Mouse (Mus musculus) A20 (cell line): ENCODE data around the gene 4933417A18Rik.
A peak's percentile ranks its signal among the peaks of the same experiment; 100 is the strongest.
"Not testable (repeated sequence)": the region's sequence is repeated elsewhere in the genome, so short reads cannot be mapped to it uniquely, and the experiment has no call there.

Experiments used
- DNase-seq: peaks from one replicate; pipeline ENCODE4 v3.0.0-alpha.2; 2011; ENCODE audit warnings: low read depth, low spot score

Gene 4933417A18Rik

DNA sequence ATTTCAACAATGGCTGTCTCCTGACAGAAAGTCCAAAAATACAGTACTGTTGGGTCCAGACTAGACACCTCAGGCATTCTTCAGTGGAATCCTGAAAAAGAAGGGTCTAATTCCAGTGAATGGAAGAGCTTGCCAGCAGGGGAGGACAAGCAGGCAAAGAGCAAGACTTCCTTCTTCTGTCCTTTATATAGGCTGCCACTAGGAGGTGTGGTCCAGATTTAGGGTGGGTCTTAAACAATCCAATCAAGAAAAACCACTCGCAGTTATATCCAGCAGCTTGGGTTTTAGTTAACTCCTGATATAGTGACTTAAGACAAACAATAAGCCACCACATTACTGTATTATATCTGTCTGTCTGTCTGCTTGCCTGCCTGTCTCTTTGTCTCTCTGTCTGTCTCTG lies 49.6 kb downstream of the 4933417A18Rik start:
- DNase-seq: peak; percentile 35

DNA sequence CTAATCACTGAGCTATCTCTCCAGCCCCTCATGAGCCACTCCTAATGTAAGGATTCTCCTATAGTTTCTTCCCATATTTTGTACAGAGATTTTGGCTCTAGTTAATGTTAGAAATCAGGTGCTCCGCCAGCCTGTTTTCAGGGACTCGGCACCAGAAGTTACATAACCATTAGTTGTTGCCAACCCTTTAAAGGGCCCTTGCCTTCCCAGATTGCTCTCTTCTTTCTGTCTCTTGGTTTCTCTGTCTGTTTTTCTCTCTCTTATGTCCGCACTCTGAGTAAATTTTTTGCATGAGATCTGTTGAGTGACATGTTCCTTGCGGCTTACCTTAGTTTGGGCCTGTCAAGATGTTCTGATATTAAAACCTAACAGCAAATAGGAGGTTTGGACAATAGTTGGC lies 51.9 kb downstream of the 4933417A18Rik start:
- no peak for DNase-seq

DNA sequence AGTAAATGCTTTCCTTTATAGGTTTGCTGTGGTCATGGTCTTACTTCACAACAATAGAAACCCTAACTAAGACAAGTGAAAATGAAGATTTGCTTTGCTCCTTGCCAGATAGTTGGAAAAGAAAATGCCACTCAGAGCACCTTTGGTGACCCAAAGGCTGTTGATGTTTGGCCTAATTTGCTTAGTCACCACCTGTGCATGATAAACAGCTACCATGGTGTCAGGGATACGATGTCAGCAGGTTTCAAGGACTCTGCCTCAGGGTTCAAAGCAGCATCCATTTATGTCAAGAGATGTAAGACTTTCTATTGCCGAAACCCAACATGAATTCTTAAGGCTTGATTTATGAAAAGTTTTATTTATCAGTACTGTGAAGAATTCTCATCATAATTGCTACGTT lies 53.2 kb downstream of the 4933417A18Rik start:
- no peak for DNase-seq

DNA sequence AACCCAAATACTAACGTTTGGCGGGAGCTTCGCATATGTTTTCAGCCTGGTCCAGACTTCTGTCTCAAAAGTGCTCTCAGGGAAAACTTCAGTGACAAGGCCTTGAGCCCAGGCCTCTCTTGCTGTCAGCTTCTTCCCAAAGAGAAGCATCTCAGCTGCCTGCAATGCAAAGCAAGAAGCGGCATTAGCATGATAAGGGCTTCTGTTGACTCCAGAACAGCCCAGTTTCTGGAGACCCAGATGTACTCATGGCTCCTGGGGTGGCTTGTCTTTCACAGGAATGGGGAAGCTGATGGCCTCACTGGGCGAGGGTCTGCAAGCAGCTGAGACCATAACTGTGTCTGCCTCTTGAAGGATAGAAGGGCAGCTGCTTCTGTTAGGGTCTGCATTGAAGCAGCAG lies 54.4 kb downstream of the 4933417A18Rik start:
- not testable (repeated sequence) for DNase-seq

DNA sequence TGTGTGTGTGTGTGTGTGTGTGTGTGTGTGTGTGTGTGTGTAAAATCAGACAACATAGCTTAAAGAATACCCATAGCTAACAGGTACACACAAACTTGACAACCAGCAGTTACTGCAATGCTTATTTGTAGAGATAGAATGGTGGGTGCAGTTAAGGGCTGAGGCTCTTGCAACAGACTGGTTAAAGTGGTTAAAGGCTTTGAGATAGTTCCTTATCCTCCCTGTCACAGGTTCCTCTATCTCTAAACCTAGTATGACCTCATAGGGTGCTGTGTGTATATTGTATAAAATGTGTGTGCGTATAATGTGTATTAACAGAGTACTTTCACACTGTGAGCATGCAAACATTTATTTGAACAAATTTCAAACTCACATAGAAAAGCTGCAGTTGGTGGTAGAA lies 59.3 kb downstream of the 4933417A18Rik start:
- not testable (repeated sequence) for DNase-seq

DNA sequence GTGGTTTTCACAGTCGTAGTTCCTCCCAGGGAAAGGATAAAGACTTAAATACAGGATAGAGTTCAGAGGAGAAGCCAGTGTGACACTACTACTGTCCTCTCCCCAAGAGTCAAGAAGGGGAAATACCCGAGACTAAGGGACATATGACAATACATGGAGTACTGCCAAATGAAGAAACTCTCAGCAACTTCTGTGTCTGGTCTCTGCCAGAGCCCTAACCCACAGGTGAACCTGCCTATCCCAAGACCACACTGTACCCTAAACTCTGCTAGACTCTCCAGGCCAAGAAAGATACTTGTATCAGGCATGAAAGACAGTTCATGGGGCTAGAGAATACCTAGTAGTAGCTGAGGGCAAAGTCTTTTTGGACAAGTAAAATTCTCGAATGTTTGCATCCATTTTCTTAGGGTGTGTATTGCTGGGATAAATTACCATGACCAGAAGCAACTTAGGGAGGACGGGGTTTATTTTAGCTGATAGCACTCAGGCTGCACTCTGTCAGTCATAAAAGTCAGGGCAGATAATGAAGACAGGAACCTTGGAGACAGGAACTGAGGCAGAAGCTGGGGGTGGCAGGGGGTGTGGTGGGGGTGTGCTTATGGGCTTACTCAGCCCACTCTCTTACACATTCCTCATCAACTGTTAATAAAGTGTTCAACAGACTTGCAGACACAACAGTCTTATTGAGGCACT lies 67.5 kb downstream of the 4933417A18Rik start:
- no peak for DNase-seq

DNA sequence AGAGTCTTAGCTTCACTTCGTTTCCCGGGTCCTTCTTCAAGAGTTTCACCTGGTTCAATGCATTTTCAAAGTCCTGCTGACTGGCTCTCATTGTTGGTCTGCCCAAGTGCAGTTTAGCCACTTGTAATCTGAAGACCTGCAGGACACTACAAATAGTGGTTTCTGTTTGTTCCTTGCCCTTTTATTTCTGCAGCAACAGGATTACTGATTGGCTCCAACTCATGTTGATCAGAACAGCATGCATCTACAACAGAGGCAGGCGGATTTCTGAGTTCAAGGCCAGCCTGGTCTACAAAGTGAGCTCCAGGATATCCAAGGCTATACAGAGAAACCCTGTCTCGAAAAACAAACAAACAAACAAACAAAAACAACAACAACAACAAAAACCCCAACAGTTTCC lies 68.9 kb downstream of the 4933417A18Rik start:
- no peak for DNase-seq

DNA sequence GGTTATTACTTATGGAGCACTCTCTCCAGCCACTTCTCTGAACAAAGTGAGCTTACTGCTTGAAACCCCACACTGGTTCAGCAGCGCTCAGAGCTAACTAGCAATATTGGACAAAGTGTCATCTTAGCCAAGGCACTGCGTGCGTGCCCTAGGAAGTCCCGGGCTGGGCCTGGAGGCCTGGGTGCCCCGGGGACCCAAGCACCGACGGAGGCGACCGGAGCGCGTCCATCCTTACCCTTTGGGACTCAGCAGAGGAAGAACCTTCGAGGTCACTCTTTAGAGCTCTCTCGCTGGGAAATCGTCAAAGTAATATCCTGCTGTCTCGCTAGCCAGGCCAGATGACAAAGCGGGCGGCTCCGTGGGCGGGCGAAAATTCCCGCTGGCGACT lies 69.4 kb downstream of the 4933417A18Rik start:
- no peak for DNase-seq

DNA sequence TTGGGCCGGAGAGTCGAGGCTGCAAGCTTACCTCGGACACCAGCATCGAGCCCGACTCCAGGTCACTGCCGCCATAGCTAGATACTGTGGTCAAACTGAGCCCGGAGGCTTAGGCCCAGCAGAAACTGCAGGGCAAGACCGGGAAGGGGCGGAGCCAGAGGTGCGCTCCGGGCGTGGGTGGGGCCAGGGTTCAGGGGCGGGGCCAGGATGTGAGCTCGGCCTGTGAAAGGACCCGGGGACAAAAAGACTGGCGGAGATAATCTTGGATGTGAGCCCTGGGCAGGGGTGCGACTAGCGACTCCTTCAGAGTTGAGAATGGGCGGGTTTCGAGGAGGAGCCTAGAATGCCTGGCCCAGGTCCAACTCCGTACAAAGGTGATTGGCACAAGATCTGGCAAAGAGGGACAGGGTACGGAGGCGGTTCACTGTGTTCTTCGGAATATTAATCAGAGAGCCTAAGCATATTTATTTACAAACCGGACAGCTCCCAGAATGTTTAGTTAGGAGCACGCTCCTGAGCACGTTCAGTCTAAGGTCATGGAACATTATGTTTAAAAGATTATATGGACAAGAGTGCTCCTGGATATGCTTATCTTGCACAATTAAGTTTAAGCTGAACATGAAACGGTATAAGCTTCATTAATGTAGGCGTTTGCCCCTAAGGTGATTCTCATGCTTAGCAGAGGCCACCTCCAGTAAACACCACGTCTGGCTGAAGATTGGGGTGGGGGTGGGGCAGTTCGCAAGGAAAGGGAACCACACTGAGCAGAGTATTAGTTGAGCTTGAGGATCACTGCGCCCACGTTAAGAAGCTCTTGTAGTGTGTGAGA lies 70.0 kb downstream of the 4933417A18Rik start:
- DNase-seq: peak; percentile 89

DNA sequence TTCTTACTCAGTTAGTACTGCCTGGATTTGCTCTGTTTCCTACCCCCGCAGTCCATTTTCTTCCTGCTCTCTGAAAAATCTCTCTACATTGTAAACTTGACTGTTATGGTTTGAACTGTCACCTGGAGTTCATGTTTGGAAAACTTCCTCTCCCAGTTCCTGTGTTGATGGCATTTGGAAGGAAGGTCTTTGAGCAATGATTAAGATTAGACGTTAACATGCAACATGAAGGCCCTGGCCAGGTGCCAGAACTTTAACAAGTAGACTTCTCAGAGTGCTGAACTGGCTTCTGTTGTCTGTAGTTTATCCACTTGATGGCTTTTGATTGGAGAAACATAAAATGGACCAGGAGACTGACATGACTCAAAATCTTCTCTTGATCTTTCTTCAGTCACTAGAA lies 71.7 kb downstream of the 4933417A18Rik start:
- DNase-seq: no peak
